Mouse (Mus musculus): ENCODE data around the gene Iqgap2. TPM values are rescaled to one million over a fixed set of nuclear protein-coding genes. Genes with fewer than 3 reads are reported as not detected.

The Iqgap2 gene
- total RNA-seq, 4 experiments from 2014 or later = 141 to 294 (median 213) TPM

GRCm38 (mm10) chr13:95884455-95884854 is 7.3 kb downstream of the Iqgap2 start:
- no peak for DNase-seq

- no peak for DNase-seq
Observed at GRCm38 (mm10) chr13:95882001-95882400, 9.7 kb downstream of the Iqgap2 start.

GRCm38 (mm10) chr13:95881427-95881826 is 10.3 kb downstream of the Iqgap2 start:
- DNase-seq = no peak

GRCm38 (mm10) chr13:95880633-95881032 is 11.1 kb downstream of the Iqgap2 start:
- no peak for DNase-seq

- no peak for DNase-seq
Observed at GRCm38 (mm10) chr13:95871993-95872392, 19.7 kb downstream of the Iqgap2 start.

- no peak for DNase-seq
Observed at GRCm38 (mm10) chr13:95870626-95871025, 21.1 kb downstream of the Iqgap2 start.

- DNase-seq = no peak
Observed at GRCm38 (mm10) chr13:95868896-95869540, 22.7 kb downstream of the Iqgap2 start.

GRCm38 (mm10) chr13:95862201-95862600 is 29.5 kb downstream of the Iqgap2 start:
- DNase-seq = no peak

GRCm38 (mm10) chr13:95859271-95859670 is 32.5 kb downstream of the Iqgap2 start:
- no peak for DNase-seq

- DNase-seq = no peak
Observed at GRCm38 (mm10) chr13:95858866-95859265, 32.9 kb downstream of the Iqgap2 start.

GRCm38 (mm10) chr13:95855537-95855936 is 36.2 kb downstream of the Iqgap2 start:
- DNase-seq = no peak

GRCm38 (mm10) chr13:95851611-95852010 is 40.1 kb downstream of the Iqgap2 start:
- DNase-seq = no peak

- DNase-seq = no peak
Observed at GRCm38 (mm10) chr13:95850451-95850850, 41.3 kb downstream of the Iqgap2 start.

GRCm38 (mm10) chr13:95849501-95850007 is 42.2 kb downstream of the Iqgap2 start:
- peak; percentile 54 for DNase-seq

GRCm38 (mm10) chr13:95846364-95846763 is 45.4 kb downstream of the Iqgap2 start:
- no peak for DNase-seq

- DNase-seq = no peak
Observed at GRCm38 (mm10) chr13:95844950-95845349, 46.8 kb downstream of the Iqgap2 start.

- peak; percentile 80 for DNase-seq
Observed at GRCm38 (mm10) chr13:95843411-95844026, 48.2 kb downstream of the Iqgap2 start.

GRCm38 (mm10) chr13:95842803-95843202 is 48.9 kb downstream of the Iqgap2 start:
- peak; percentile 46 for DNase-seq

GRCm38 (mm10) chr13:95841946-95842345 is 49.8 kb downstream of the Iqgap2 start:
- DNase-seq = no peak

GRCm38 (mm10) chr13:95836944-95837343 is 54.8 kb downstream of the Iqgap2 start:
- DNase-seq = no peak

GRCm38 (mm10) chr13:95833473-95833872 is 58.2 kb downstream of the Iqgap2 start:
- no peak for DNase-seq

GRCm38 (mm10) chr13:95832712-95833111 is 59.0 kb downstream of the Iqgap2 start:
- no peak for DNase-seq

- DNase-seq = peak; percentile 46
Observed at GRCm38 (mm10) chr13:95831760-95832159, 60.0 kb downstream of the Iqgap2 start.
